Mouse (Mus musculus): Measurements from ENCODE around the gene Nap1l2. TPM values are rescaled to one million over a fixed set of nuclear protein-coding genes. Genes with fewer than 3 reads are reported as not detected.

Nap1l2 gene
- total RNA-seq (2023) = under 1 TPM; 0.26 to 0.27 TPM

GRCm38 (mm10) chrX:103186431-103186786 lies at the start of gene Nap1l2:
TSS of gene Nap1l2 (minus strand) at chrX:103186640.

Other genes with a start within 250 kb of the Nap1l2 start
- gene Cdx4, start 134.8 kb upstream of the Nap1l2 start, total RNA-seq (2023) = not detected
- gene Chic1, start 169.8 kb upstream of the Nap1l2 start, total RNA-seq (2023) = under 1 TPM; 0.18 to 0.24 TPM
- not detected for gene Tsx, start 227.8 kb upstream of the Nap1l2 start, total RNA-seq (2023)
- not detected for gene Gm26992, start 235.4 kb upstream of the Nap1l2 start, total RNA-seq (2023)